Mouse (Mus musculus) layer of hippocampus, adult 8-10 months (tissue): Measurements from ENCODE around the gene Abraxas2. TPM values are rescaled to one million over a fixed set of nuclear protein-coding genes. Genes with fewer than 3 reads are reported as not detected.

Experiments used
- DNase-seq, 2 experiments: peaks; one replicate each; pipeline ENCODE4 v3.0.0; 2022; ENCODE audit warnings: low spot score in 2 of 2
- total RNA-seq, 4 experiments: library from RNA; stranded (reverse); gene quantifications; 2 replicates each; pipeline ENCODE4 v1.2.4; 2022

Gene Abraxas2
- 10 to 100 TPM; 27.3 to 32.3 (median 29.8) TPM for total RNA-seq

- peak; percentile 83 to 85 for DNase-seq
These were observed at the start of gene Abraxas2 for GRCm38 (mm10) chr7:132859042-132859958. Abraxas2 (plus strand) TSS chr7:132859225.

GRCm38 (mm10) chr7:132809721-132810120, 49.3 kb upstream of the Abraxas2 start:
- no peak for DNase-seq

DNA sequence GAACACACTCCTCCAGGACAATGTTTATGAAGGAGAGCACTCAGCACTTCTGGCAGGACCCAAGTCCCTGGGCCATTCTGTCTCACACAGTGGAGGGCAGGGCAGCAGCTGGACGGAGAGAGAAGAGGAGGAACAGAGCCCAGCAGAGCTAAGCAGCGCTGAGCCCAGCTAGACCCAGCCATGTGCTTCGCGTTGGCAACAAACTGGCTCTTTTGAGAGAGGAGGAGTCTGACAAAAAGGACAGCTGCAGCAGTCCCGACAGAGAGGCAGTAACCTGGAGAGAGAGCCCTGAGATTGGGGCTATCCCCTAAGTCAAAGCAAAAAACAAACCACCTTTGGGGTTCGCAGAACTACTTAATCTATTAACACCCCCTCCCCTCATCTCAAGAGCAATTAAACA, 48.7 kb upstream of the Abraxas2 start:
- DNase-seq = peak; percentile 68 to 80

GRCm38 (mm10) chr7:132810879-132811278, 48.1 kb upstream of the Abraxas2 start:
- DNase-seq = peak; percentile 86 to 92

GRCm38 (mm10) chr7:132811716-132812618, 47.1 kb upstream of the Abraxas2 start:
- no peak for DNase-seq

DNA sequence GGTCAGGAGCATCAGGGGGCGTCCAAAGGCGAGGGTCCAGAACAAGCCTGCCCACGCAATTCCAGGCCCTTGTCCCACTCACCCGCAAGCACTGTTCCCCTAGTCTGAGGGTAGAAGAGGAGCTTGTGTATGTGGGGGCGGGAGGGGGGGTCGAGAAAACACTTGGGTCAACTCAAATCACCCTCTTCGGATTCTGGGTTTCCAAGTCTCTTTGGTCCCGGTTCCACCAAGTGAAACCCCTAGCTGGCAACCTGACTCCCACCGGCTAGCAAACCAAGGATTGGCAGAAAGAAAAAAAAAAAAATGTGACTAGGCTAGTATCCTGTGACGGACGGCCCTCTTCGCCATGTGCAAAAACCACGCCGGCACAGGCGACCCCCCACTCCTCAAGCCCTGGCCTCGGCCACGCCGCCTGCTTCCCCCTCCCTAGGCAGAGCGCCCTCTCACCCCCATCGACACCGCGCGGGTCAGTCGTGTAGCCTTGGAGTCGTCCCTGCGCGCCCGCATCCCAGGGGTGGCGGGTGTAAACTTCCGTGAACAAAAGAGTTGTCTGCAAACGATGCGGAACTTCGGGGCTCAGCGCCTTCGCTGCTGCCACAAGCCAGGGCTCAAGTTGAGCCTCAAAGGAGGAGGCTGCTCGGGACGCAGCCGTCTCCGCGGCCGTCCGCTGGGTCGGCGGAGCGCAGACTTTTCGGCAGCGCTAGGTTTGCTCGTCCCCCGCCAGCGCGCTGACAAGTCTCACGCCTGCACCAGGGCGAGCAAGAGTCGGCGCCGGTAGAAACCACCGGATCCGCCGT, 46.2 kb upstream of the Abraxas2 start:
- no peak for DNase-seq

DNA sequence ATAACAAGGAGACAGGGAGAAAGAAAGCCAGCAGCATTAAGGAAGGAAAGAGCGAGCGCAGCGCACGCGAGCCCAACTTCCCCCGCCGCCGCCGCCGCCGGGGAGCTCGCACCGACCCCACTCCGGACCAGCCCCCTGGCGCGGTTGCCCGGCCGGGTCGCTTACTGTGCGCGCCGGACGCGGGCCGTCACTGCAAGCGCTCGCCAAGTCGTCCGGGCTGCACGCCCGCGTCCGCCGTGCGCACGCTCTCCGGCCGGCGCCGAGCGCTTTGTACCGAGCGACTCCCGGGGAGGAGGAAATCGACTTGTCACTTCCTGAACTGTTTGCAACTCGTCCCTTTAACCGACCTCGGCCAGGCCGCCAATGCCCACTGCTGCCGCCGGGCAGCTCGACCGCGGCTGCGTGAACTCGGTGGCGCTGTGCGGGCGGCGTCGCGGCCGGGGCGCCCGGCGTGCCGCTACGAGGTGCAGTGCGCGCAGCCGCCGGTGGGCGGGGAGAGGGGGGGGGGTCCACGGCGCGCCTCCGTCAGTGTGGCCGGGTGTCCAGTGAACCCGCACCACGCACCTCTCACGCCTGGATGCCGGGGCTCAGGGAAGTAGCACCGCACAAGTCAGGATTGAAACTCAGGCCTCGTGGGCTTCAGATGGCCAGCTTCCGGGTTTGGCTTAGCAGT, 45.5 kb upstream of the Abraxas2 start, which contains the start of gene Fam53b:
Fam53b (minus strand) TSS at position 471 of the 673 bp plus-strand sequence.
- peak in 1 of 2 experiments; percentile 62 for DNase-seq

DNA sequence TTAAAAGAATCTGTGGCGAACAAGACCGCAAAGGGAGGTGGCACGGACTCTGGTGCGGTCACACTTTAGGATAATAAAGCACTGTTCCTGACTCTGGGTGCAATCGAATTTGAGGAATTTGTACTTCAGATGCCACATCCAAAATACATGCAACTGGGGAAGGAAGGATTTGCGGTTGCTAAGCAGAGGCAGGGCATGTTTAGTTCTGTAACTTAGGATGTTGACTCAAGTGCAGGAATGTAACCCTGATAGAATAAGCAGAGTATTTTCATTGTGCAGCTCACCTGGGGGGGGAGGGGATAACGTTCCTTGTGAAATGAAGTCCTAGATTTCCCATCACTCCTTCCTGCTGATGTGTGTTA, 45.0 kb upstream of the Abraxas2 start:
- DNase-seq = no peak

- DNase-seq = no peak
These were observed 43.9 kb upstream of the Abraxas2 start for GRCm38 (mm10) chr7:132815081-132815480.

DNA sequence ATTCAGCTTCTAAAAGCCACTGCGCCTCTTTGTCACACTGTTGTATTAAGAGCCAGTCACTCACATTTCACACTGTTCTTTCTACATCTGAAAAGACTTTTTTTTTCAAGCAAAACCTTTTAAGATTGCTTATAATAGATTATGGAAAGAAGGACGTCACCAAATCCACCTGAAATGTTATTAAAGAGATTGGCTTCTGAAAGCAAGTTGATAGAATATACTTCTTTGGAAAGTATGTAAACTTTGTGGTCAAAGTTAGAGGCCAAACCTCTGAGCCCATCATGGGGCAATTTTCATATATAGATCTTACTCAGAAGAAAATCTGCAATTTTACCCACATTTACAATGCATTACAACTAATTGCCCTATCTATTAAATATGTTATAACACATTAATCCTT, 42.5 kb upstream of the Abraxas2 start:
- DNase-seq = no peak

DNA sequence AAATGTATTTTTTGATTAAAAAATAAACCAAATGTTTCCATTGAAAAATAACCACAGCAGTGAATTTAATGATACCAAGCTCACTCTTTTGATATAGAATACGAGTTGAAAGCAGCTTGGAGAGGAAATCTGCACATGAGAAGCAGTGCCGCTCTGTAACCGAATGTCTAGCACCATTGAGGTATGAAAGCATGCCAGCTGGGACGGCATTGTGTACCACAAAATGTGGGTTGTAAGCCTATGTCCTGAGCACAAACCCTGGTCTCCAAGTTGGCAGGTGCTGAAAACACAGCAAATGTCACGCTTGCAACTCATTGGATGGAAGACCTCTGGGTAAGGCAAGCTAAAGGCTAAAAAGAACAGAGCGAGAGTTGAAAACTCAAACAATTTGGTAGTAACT, 42.0 kb upstream of the Abraxas2 start:
- no peak for DNase-seq

GRCm38 (mm10) chr7:132820692-132821091, 38.3 kb upstream of the Abraxas2 start:
- DNase-seq = no peak

DNA sequence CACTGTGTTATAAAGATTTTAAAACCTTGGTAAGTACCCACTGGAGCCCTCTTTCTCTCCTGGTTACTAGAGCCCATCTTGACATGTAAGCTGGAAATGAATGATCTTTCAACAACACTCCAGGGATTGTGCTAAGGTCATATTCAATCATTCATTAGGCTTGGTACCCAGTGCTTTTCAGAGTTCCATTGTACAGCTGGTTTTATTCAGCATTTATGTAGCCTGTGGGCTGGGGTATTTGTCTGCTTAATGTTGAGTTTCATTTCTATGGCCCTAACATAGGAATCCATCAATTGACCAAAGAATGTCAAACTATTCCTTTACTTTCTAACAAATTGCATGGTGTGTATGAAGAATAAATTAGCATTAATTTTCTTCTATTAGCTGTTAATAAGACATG, 35.2 kb upstream of the Abraxas2 start:
- DNase-seq = no peak

DNA sequence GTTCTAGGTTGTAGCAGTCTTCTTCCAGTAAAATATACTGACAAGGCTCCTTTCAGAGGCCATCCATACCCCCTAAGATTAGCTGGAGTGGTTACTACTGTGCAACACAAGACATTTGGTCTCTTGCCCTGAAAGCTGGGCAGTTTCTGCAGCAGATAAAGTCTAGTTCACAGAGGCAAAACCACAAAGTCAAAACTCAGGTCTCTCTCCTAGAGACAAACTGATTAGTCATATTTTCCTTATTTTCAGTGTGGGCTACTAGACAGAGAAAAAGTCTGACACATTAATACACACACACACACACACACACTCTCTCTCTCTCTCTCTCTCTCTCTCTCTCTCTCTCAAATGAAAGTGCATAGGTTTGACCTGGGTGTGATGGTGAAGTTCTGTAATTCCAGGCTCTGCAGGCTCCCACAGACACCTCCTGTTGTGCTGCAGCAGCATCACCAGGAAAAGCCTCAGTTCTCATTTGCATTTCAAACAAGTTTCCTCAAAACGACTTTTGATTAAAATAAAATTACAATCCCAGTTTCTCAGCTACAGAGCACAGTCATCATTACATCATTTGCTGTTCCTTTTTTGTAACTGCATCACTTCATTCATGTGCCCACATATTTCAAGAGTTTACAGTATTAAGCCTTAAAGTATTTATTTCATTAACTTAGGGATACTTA, 34.5 kb upstream of the Abraxas2 start:
- DNase-seq = no peak

- no peak for DNase-seq
These were observed 28.1 kb upstream of the Abraxas2 start for GRCm38 (mm10) chr7:132830955-132831354.

DNA sequence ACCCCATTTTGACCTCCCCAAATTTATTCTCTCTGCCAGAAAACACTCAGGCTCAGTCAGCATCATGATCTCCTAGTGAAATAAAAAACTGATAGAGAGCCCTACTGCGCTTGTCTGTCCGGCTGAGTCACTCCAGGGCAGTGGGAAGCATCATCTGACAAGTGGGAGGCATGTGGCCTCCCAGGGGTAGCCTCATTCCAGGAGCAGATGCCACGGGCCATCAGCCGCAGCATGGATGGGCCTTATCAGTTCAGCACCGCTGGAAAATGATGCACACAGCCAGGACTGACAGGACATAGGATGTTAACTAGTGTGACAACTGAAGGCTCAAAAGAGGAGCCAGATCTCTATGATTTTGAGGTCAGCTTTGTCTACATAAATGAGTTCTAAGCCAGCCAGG, 17.7 kb upstream of the Abraxas2 start:
- no peak for DNase-seq

- DNase-seq = no peak
These were observed 16.6 kb upstream of the Abraxas2 start for GRCm38 (mm10) chr7:132842455-132842854.

DNA sequence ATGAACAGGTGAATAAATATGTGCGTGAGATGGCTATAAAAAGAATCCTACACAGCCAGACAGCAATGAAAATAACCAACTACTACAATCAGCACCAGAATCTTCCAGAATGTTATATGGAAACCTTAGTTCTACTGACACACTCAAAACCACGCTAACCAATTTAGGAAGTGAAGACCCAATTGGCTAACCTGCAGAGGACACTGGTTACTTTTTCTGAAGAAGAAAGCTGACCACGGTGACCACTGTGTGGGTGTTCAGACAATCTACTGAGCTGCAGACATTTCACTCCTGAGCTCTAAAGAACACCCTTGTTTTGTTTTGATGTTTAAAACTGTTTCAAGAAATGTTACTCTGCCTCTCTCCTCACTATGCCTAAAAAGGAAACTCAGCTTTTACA, 15.9 kb upstream of the Abraxas2 start:
- DNase-seq = no peak

DNA sequence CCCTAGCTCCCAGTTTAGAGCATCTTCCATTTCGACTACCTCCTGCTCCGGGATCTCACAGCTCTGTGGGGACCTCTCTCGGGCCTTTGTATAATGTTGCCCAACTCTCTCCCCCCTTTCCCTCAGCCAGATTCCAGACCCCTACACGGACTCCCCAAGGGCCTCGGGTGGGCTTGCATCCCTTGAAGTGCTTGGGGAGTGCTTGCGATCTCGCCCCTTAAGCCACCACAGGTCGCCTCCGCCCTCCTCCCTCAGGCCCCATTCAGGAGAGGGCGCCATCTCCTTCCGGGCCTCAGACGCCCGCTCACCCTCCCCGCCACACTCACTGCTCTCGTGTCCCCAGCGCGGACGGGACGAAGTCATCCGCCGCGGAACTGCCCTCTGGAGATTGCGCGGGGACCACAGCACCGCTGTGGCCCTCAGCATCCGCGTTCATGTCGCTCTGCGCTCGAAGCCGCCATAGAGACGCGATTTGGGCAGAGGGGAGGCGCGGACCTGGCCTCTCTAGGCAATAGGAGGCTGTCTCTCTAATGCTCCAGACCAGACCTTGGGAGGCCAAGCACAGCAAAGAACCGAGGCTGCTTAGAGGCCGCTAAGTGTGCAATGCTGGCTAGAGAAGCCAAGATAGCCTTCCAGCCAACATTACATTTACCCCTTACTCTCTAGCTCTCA, 6.7 kb upstream of the Abraxas2 start, which contains the start of gene Eef1akmt2:
Eef1akmt2 (minus strand) TSS at position 501 of the 672 bp plus-strand sequence.
- peak; percentile 65 to 79 for DNase-seq
